Mouse (Mus musculus): ENCODE data around the gene Cpa4. TPM values are rescaled to one million over a fixed set of nuclear protein-coding genes. Genes with fewer than 3 reads are reported as not detected.

Cpa4 gene
- polyA plus RNA-seq, 1 experiment from 2014 or later, result 0.83 TPM

DNA sequence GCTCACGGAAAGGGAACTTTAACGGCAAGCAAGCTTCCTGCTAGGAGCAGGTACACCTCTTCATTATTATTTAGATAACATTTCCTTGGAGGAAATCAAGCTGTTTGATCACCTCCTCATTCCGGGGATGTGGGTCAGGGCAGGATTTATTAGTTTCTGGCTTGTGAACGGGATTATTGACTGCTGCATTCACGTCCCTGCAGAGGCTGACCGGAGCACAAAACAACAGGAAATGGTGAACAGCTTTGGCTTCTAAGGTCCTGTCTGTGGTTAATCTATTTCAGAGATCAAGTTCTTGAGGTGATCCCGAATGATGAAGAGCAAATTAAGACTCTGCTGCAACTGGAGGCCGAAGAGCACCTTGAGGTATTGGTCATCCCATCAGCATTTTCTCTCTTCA is 24.3 kb upstream of the Cpa4 start:
- Histone ChIP-seq H3K9me3 (no peaks in the 10 kb centered on the region), H3K9ac (no peak overlapping the region), H3K36me3 (no peaks in the 10 kb centered on the region), H3K4me1 (peaks cover 12% of the 10 kb centered on the region), H3K4me3 (replicated peaks) (peak overlapping the region; percentile 11), H3K4me2 (peak overlapping the region; percentile 22; the same call in 1 of the 2 replicates), H3K27me3 (replicated peaks) (no peaks in the 10 kb centered on the region), H3K27ac (0 out of 2 replicates have a peak overlapping the region, but pooled peaks have one; percentile 18)
- WGBS, result 30% methylated on average over 8 of the region's 8 CpGs
- no peak for ATAC-seq (ENCODE audit: insufficient read depth, low FRiP score, low read depth)

DNA sequence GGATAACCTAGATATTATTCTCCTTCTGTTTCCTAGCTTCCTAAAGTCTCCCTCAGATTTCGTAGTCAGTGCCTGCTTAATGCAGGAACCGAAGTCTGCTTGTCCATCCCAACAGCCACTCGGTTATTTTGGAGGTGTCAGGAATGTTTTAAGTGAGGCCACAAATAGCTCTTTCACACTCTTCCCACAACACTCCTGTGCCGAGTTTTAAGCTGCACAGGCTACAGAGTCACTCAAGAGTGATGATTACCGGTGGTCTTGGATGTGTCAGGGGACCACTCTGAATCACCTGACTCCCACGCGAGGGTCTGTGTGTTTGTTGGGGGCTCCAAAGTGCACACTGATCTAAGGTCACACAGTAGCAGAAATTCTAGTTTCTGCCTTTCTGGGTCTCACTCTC is 22.5 kb upstream of the Cpa4 start:
- Histone ChIP-seq H3K27ac (peak overlapping the region; percentile 31; the same call in 1 of the 2 replicates), H3K4me2 (0 out of 2 replicates have a peak overlapping the region, but pooled peaks have one; percentile 5), H3K4me1 (peaks cover 20% of the 10 kb centered on the region)

DNA sequence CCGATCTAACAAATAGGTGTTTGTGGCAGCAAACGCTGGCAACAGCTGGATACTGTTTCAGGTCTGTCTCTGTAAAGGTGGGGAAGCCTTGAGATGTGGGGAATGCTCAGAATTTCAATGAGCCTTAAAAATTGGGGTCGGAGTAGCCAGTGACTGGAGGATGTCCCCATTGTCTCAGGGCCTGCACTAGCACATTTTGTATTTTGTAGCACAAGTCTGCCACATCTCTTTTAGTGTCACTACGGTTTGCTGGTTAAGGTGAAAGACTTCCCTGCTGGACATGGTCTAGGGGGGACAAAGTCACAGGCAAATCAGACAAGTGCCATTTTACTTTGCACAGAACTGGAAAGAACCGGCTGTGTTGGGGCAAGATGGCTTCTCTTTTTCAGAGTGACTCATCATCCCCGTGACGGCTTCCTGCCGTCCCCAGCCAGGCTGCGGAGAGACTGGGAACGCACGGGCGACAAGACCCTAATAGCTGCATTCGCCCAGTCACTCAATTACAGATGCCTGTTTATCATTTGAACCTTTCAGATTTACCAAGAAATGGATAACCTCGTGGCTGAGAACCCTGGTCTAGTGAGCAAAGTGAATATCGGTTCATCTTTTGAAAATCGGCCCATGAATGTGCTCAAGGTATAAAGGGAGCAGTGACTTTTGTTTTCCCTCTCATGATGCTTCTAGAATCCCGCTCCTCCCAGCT is 21.4 kb upstream of the Cpa4 start:
- Histone ChIP-seq H3K4me3 (replicated peaks) (peak overlapping the region; percentile 26), H3K4me2 (peak overlapping the region; percentile 58), H3K9me3 (no peaks in the 10 kb centered on the region), H3K27ac (peak overlapping the region; percentile 82), H3K9ac (no peak overlapping the region), H3K36me3 (no peaks in the 10 kb centered on the region), H3K4me1 (peaks cover 22% of the 10 kb centered on the region), H3K27me3 (replicated peaks) (no peaks in the 10 kb centered on the region)
- ATAC-seq (ENCODE audit: insufficient read depth, low FRiP score, low read depth), result no peak
- 12% methylated on average over 17 of the region's 17 CpGs for WGBS

More for the DNA sequence above, 22.5 kb upstream of the Cpa4 start:
- Histone ChIP-seq H3K36me3 (no peaks in the 10 kb centered on the region), H3K9me3 (no peaks in the 10 kb centered on the region), H3K27me3 (replicated peaks) (no peaks in the 10 kb centered on the region), H3K4me3 (replicated peaks) (no peak overlapping the region), H3K9ac (no peak overlapping the region)
- 72% methylated on average over 7 of the region's 7 CpGs for WGBS
- no peak for ATAC-seq (ENCODE audit: insufficient read depth, low FRiP score, low read depth)

DNA sequence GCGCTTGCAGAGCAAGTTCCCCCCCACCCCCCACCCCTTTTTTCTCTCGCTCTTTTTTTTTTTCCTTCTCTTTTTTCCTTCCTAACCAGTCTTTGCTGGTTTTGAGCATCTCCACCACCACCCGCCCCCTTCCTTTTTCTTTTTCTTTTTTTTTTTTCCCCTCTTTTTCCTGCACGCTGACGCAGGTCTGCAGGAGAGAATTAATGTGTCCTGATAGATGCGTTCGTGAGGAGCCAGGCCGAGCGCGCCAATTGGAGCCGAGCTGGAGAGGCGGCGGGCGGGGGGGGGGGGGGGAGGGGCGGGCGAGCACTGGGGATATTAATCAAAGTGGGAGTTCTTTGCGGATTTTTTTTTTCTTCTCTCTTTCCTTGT is 20.9 kb upstream of the Cpa4 start:
- H3K9me3 ChIP-seq, result no peaks in the 10 kb centered on the region
- no peaks in the 10 kb centered on the region for H3K36me3 ChIP-seq
- peak; percentile 42; the same call in 1 of the 2 replicates for ATAC-seq (ENCODE audit: insufficient read depth, low FRiP score, low read depth)
- H3K27me3 ChIP-seq (replicated peaks), result no peaks in the 10 kb centered on the region
- no peak overlapping the region for H3K9ac ChIP-seq
- H3K4me3 ChIP-seq (replicated peaks), result peak overlapping the region; percentile 26
- peak overlapping the region; percentile 82 for H3K27ac ChIP-seq
- H3K4me2 ChIP-seq, result peak overlapping the region; percentile 58
- WGBS, result 0% methylated on average over 13 of the region's 17 CpGs
- H3K4me1 ChIP-seq, result peaks cover 26% of the 10 kb centered on the region

DNA sequence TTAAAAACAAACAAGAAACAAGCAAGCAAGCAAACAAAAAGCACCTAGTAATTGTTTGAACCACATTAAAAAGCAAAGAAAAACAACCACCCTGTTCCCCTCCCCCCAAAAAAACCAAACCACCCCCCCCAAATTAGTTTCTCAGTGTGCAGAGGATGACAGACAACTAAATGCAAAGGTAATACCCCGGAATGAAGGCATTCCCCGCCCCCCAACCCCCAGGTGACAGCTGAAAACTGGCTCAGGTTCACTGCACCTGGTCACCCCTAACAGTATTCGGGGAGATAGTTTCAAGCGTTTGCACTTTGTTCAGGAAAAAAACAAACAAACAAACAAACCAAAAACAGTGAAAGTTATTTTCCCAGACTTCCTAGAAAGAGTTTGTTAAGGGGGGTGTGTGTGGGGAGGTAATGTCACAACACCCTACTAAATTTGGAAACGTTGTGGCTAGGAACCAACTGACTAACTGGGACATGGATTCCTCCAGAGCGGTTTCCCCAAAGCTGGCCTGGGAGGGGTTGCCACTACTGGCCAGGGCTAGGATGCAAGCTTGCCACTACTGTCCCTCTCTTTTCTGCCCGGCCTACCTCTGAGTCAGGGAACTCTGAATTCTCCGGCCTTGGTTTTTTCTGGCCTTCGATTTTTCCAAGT is 20.4 kb upstream of the Cpa4 start:
- H3K36me3 ChIP-seq, result no peaks in the 10 kb centered on the region
- H3K4me2 ChIP-seq, result peak overlapping the region; percentile 58
- 33% methylated on average over 9 of the region's 9 CpGs for WGBS
- no peaks in the 10 kb centered on the region for H3K27me3 ChIP-seq (replicated peaks)
- no peak overlapping the region for H3K4me3 ChIP-seq (replicated peaks)
- ATAC-seq (ENCODE audit: insufficient read depth, low FRiP score, low read depth), result no peak
- H3K9ac ChIP-seq, result no peak overlapping the region
- H3K9me3 ChIP-seq, result no peaks in the 10 kb centered on the region
- peaks cover 26% of the 10 kb centered on the region for H3K4me1 ChIP-seq
- H3K27ac ChIP-seq, result peak overlapping the region; percentile 82; the same call in 1 of the 2 replicates

DNA sequence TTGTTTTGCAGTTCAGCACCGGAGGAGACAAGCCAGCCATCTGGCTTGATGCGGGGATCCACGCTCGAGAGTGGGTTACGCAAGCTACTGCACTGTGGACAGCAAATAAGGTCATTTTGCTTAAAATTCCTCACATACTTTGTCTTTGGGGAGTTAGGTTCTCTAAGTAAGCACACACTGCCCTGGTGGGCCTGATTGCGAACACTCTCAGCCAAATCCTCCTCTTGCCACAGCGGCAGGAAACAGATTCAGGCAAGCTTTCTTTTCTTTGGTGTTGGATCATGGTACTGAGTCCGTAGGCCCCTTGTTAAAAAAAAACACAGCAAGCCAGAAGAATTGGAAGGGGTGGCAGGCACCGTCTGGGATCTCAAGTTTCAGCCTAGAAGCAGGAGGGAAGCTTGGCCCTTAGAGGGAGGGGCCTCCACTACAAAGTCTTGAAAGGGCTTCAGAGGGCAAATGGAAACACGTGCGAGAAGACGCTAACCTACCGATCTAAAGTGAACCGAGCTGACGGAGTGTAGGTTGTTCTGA is 18.9 kb upstream of the Cpa4 start:
- no peaks in the 10 kb centered on the region for H3K9me3 ChIP-seq
- H3K9ac ChIP-seq, result no peak overlapping the region
- peak overlapping the region; percentile 75 for H3K27ac ChIP-seq
- no peaks in the 10 kb centered on the region for H3K27me3 ChIP-seq (replicated peaks)
- peak; percentile 20; the same call in 1 of the 2 replicates for ATAC-seq (ENCODE audit: insufficient read depth, low FRiP score, low read depth)
- no peaks in the 10 kb centered on the region for H3K36me3 ChIP-seq
- WGBS, result 15% methylated on average over 15 of the region's 15 CpGs
- peak overlapping the region; percentile 26; the same call in 1 of the 2 replicates for H3K4me2 ChIP-seq
- peaks cover 26% of the 10 kb centered on the region for H3K4me1 ChIP-seq
- no peak overlapping the region for H3K4me3 ChIP-seq (replicated peaks)

DNA sequence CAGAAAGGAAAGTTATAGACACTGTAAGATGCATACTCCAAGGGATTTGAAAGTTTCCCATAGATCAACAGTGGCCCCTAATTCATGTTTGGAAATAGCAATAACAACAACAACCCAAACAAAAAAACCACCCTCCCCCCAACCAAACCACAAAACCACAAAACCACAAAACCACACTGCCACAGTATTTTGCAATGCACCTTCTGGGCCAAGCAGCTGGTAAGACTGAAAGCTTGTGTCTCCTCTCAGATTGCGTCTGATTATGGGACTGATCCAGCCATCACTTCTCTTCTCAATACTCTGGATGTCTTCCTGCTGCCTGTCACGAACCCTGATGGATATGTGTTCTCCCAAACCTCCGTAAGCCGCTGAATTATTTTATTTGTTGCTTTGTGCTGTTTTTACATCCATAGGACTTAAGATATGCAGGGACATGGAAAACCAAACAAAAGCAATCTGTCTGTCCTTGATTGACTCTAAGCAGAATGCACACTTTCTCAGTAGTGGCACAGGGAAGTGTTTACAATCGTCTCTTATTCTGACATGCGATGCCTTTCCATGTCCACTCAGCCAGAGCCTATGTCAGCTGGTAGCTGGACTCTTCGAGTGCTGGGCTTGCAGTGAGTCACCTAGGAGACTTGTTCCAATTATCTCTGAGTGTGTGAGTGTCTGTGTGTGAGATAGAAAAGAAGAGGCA is 17.5 kb upstream of the Cpa4 start:
- H3K9ac ChIP-seq, result no peak overlapping the region
- no peaks in the 10 kb centered on the region for H3K9me3 ChIP-seq
- H3K4me1 ChIP-seq, result peaks cover 26% of the 10 kb centered on the region
- ATAC-seq (ENCODE audit: insufficient read depth, low FRiP score, low read depth), result no peak
- no peak overlapping the region for H3K4me2 ChIP-seq
- H3K27me3 ChIP-seq (replicated peaks), result no peaks in the 10 kb centered on the region
- 76% methylated on average over 7 of the region's 7 CpGs for WGBS
- H3K27ac ChIP-seq, result no peak overlapping the region
- no peaks in the 10 kb centered on the region for H3K36me3 ChIP-seq
- H3K4me3 ChIP-seq (replicated peaks), result no peak overlapping the region

DNA sequence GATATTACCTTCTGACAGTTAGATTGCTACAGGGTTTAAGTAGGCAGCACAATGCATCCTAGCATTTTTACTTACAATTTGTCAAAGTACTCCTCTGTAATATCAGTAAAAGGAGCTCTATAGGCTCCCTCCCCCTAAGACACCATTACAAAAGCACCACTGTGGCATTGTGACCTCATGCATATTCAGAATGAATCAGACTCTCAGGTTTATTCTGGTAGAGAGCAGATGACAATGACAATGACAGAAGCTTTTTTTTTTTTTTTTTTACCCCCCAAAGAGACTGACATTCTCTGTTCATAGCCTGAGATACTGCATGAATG is 17.0 kb upstream of the Cpa4 start:
- ATAC-seq (ENCODE audit: insufficient read depth, low FRiP score, low read depth), result no peak
- peaks cover 23% of the 10 kb centered on the region for H3K4me1 ChIP-seq
- H3K4me2 ChIP-seq, result no peak overlapping the region
- H3K4me3 ChIP-seq (replicated peaks), result no peak overlapping the region
- H3K27me3 ChIP-seq (replicated peaks), result no peaks in the 10 kb centered on the region
- H3K36me3 ChIP-seq, result no peaks in the 10 kb centered on the region
- no peak overlapping the region for H3K9ac ChIP-seq
- no peak overlapping the region for H3K27ac ChIP-seq
- no peaks in the 10 kb centered on the region for H3K9me3 ChIP-seq

DNA sequence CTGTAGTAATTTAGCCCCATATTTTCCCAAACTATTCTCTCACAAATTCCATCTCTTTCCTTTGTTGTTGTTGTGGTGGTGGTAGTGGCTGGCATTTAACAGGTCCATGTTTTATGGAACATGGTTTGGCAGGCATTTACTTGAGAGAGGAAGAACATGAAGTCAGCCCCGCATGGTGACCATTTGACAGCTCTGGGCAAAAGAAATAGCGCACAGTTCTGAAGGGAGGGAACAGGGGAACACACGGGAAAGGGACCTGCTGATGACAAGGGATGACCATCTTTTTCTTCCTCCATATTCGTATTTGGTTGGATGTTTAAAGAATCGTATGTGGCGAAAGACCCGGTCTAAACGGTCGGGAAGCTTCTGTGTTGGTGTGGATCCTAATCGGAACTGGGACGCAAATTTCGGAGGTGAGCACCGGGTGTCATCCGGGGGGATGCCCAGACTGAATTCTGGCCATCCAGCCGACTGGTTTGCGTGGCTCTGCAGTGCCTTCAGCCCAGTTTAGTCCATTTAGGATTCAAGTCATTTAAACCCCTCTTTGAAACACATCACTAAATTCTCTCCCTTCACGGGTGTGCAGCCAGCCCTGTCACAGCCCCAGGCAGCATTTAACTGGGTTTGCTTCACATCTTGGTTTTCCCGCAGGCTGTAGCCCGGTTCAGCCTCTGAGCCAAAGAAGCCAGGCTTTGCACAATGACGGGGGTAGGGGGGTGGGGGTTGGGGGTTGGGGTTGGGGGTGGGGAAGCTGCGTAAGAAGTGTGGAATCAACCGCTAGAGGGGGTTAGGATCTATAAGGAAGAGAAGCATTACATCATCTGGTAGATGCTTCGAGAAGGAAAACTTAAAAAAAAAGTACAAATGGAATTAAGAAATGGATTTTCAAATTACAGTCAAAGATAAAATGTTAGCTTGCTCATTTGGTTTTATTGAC is 16.3 kb upstream of the Cpa4 start:
- ATAC-seq (ENCODE audit: insufficient read depth, low FRiP score, low read depth), result no peak
- 33% methylated on average over 23 of the region's 23 CpGs for WGBS
- peak overlapping the region; percentile 32 for H3K4me2 ChIP-seq

DNA sequence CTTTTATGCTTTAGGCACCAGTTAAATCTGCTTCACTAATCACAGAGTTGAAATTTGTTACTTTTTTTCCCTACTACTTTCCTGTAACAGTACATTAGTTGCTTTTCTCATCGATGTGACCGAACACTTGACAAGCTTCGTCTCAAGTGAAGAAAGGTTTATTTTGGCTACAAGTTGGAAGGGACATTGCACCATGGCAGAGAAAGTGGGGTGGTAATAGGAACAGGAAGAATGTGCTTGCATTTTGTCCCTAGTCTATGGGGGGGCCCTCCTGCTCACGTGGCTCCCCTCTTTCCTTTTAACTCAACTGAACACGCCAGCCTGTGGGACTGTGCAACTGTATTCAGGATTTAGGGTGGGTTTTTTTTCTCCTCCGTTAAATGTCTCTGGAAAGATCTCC is 15.5 kb upstream of the Cpa4 start:
- peak overlapping the region; percentile 16; the same call in 1 of the 2 replicates for H3K27ac ChIP-seq
- ATAC-seq (ENCODE audit: insufficient read depth, low FRiP score, low read depth), result no peak
- peaks cover 16% of the 10 kb centered on the region for H3K4me1 ChIP-seq
- no peak overlapping the region for H3K4me3 ChIP-seq (replicated peaks)
- no peak overlapping the region for H3K9ac ChIP-seq
- H3K36me3 ChIP-seq, result no peaks in the 10 kb centered on the region
- H3K4me2 ChIP-seq, result no peak overlapping the region
- H3K27me3 ChIP-seq (replicated peaks), result no peaks in the 10 kb centered on the region
- no peaks in the 10 kb centered on the region for H3K9me3 ChIP-seq
- WGBS, result 54% methylated on average over 6 of the region's 6 CpGs

More for the DNA sequence above, 16.3 kb upstream of the Cpa4 start:
- Histone ChIP-seq H3K27me3 (replicated peaks) (no peaks in the 10 kb centered on the region), H3K9me3 (no peaks in the 10 kb centered on the region), H3K9ac (no peak overlapping the region), H3K4me1 (peaks cover 18% of the 10 kb centered on the region), H3K4me3 (replicated peaks) (no peak overlapping the region), H3K27ac (no peak overlapping the region), H3K36me3 (no peaks in the 10 kb centered on the region)

DNA sequence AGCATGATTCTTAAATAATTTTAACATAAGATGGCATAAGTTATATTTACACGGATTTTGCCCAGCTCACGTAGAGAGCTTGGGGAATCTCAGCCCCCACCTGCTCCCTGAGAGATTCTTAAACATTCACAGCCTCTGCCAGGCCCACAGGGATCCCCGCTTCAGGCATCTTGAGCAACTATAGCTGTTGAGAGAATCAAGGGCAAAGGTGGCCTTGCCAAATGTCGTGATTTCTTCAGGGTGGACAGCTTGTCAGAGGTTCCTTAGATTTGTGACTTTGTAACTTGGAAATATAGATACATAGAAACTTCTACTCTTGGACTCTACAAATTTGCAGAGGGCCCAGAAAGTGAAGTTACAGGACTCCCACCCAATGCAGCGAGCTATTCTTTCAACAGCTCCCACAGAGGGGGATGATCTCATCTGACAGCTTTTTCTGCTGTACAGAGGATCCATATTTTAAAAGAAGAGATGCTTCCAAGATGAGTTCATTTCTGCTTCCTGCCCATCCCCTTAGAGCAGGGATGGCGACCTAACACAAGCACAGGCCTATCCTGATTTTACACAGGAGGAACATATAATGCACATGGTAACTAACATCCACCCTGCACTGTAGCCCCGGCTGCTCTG is 14.7 kb upstream of the Cpa4 start:
- no peak overlapping the region for H3K4me3 ChIP-seq (replicated peaks)
- no peak for ATAC-seq (ENCODE audit: insufficient read depth, low FRiP score, low read depth)
- H3K4me1 ChIP-seq, result peaks cover 14% of the 10 kb centered on the region
- no peak overlapping the region for H3K4me2 ChIP-seq
- no peaks in the 10 kb centered on the region for H3K9me3 ChIP-seq
- no peaks in the 10 kb centered on the region for H3K27me3 ChIP-seq (replicated peaks)
- H3K36me3 ChIP-seq, result no peaks in the 10 kb centered on the region
- 73% methylated on average over 7 of the region's 7 CpGs for WGBS
- H3K9ac ChIP-seq, result no peak overlapping the region
- H3K27ac ChIP-seq, result 0 out of 2 replicates have a peak overlapping the region, but pooled peaks have one; percentile 16

Measured in stomach, embryonic 15.5 days (tissue).